Mouse (Mus musculus): Measurements from ENCODE around the gene 1810049J17Rik.
A peak's percentile ranks its signal among the peaks of the same experiment; 100 is the strongest.
"Not testable (repeated sequence)": the region's sequence is repeated elsewhere in the genome, so short reads cannot be mapped to it uniquely, and the experiment has no call there.

The 1810049J17Rik gene

GRCm38 (mm10) chr15:12321788-12322621, at the start of gene 1810049J17Rik:
TSS of gene 1810049J17Rik (minus strand) at chr15:12321899.
- DNase-seq (ENCODE audit: low spot score in 2 of 2) = peak in 1 of 2 experiments; percentile 30

- peak in 1 of 2 experiments; percentile 71 for DNase-seq (ENCODE audit: low spot score in 2 of 2)
Measured at GRCm38 (mm10) chr15:12371183-12371582, 49.5 kb upstream of the 1810049J17Rik start.

- no peak for DNase-seq (ENCODE audit: low spot score in 2 of 2)
Measured at GRCm38 (mm10) chr15:12370096-12370495, 48.4 kb upstream of the 1810049J17Rik start.

GRCm38 (mm10) chr15:12368850-12369249, 47.2 kb upstream of the 1810049J17Rik start:
- DNase-seq (ENCODE audit: low spot score in 2 of 2) = no peak

GRCm38 (mm10) chr15:12368357-12368756, 46.7 kb upstream of the 1810049J17Rik start:
- DNase-seq (ENCODE audit: low spot score in 2 of 2) = no peak

- no peak for DNase-seq (ENCODE audit: low spot score in 2 of 2)
Measured at GRCm38 (mm10) chr15:12367306-12368080, 45.8 kb upstream of the 1810049J17Rik start.

- not testable (repeated sequence) for DNase-seq (ENCODE audit: low spot score in 2 of 2)
Measured at GRCm38 (mm10) chr15:12366580-12367305, 45.0 kb upstream of the 1810049J17Rik start.

- DNase-seq (ENCODE audit: low spot score in 2 of 2) = no peak
Measured at GRCm38 (mm10) chr15:12366072-12366469, 44.4 kb upstream of the 1810049J17Rik start.

- DNase-seq (ENCODE audit: low spot score in 2 of 2) = no peak
Measured at GRCm38 (mm10) chr15:12365416-12366071, 43.8 kb upstream of the 1810049J17Rik start.

- no peak for DNase-seq (ENCODE audit: low spot score in 2 of 2)
Measured at GRCm38 (mm10) chr15:12364096-12364495, 42.4 kb upstream of the 1810049J17Rik start.

- no peak for DNase-seq (ENCODE audit: low spot score in 2 of 2)
Measured at GRCm38 (mm10) chr15:12362701-12363040, 41.0 kb upstream of the 1810049J17Rik start.

GRCm38 (mm10) chr15:12362001-12362700, 40.5 kb upstream of the 1810049J17Rik start:
- DNase-seq (ENCODE audit: low spot score in 2 of 2) = no peak

- DNase-seq (ENCODE audit: low spot score in 2 of 2) = no peak
Measured at GRCm38 (mm10) chr15:12360519-12361212, 39.0 kb upstream of the 1810049J17Rik start.

GRCm38 (mm10) chr15:12358384-12358783, 36.7 kb upstream of the 1810049J17Rik start:
- DNase-seq (ENCODE audit: low spot score in 2 of 2) = no peak

GRCm38 (mm10) chr15:12357459-12357858, 35.8 kb upstream of the 1810049J17Rik start:
- no peak for DNase-seq (ENCODE audit: low spot score in 2 of 2)

GRCm38 (mm10) chr15:12355907-12356306, 34.2 kb upstream of the 1810049J17Rik start:
- DNase-seq (ENCODE audit: low spot score in 2 of 2) = no peak

GRCm38 (mm10) chr15:12355261-12355660, 33.6 kb upstream of the 1810049J17Rik start:
- DNase-seq (ENCODE audit: low spot score in 2 of 2) = no peak

- no peak for DNase-seq (ENCODE audit: low spot score in 2 of 2)
Measured at GRCm38 (mm10) chr15:12354281-12354810, 32.6 kb upstream of the 1810049J17Rik start.

- no peak for DNase-seq (ENCODE audit: low spot score in 2 of 2)
Measured at GRCm38 (mm10) chr15:12351470-12351869, 29.8 kb upstream of the 1810049J17Rik start.

GRCm38 (mm10) chr15:12349840-12350239, 28.1 kb upstream of the 1810049J17Rik start:
- no peak for DNase-seq (ENCODE audit: low spot score in 2 of 2)
